Mouse (Mus musculus) cerebellum, adult 2 months (tissue): Measurements from ENCODE around the gene 4930595D18Rik.

ENCODE experiments used
- CTCF ChIP-seq: fragments of 200-500 bp; IDR thresholded peaks from 2 replicates; pipeline ENCODE4 v1.5.1; 2011; ENCODE audit warnings: low read depth, mild to moderate bottlenecking, control low read depth, low read length, moderate library complexity, borderline replicate concordance; ENCODE audit not compliant: insufficient read depth
- POLR2A ChIP-seq: fragments of 200-500 bp; IDR thresholded peaks from 2 replicates; pipeline ENCODE4 v1.6.1; 2011; ENCODE audit warnings: low read length, control low read depth, borderline replicate concordance; ENCODE audit not compliant: insufficient read depth

DNA sequence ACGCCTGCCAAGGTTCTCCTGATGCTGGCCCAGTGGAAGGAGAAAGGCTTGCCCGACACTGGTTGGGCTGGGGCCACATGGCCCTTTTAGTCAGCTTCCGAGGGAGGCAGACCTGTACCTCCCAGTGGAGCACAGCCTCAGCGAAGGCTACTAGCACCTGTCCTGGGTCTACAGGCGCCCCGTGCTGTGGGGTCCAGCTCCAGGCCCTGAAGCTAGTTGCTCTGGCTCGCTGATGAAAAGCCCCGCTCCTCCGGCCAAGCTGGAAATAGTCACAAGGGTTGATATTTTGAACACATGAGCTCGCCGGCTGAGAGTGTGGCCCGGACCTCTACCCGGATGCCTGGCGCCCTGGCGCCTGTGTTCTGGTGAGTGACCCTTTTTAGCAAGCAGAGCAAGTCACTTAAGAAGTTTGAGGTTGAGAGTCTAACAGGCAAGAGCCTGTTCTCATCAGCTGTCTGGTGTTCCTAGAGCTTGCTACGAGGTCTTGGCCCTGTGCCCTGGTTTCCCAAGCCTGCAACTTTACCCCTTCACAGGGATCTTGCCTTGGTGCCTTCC is 40.7 kb downstream of the 4930595D18Rik start:
- TF ChIP-seq POLR2A, result no peak
- no peak for TF ChIP-seq CTCF
